Mouse (Mus musculus) activated CD4-positive, CD25-positive, alpha-beta regulatory T cell, adult 4 months (primary cell): ENCODE results near the gene Syne1. TPM values are rescaled to one million over a fixed set of nuclear protein-coding genes. Genes with fewer than 3 reads are reported as not detected.

ENCODE experiments used
- polyA plus RNA-seq, 2 experiments: library from polyadenylated mRNA; unstranded; fragments of 100-300 nt; shearing (Covaris generic); gene quantifications; one replicate each; pipeline ENCODE4 v1.2.1; 2017

Syne1 gene
- polyA plus RNA-seq, 2 experiments from 2014 or later = 14.7 to 17.8 TPM

Other genes starting within 250 kb of the Syne1 start
- not detected for gene Myct1, start 42.3 kb upstream of the Syne1 start, polyA plus RNA-seq
- not detected for gene Vip, start 87.7 kb upstream of the Syne1 start, polyA plus RNA-seq